Mouse (Mus musculus) MEL (cell line): ENCODE measurements at regions not wholly inside any gene's neighbourhood (a gene's known extent, or its start where the extent isn't known, plus 50 kb on each side); places are given as distances from the start of the nearest gene placed in this dataset.

ENCODE experiments used
- DNase-seq: peaks from one replicate; pipeline ENCODE4 v3.0.0; 2011; ENCODE audit warnings: low read depth, low spot score
- H3K27ac ChIP-seq: 2 replicates; pipeline ENCODE4 v1.5.1; 2012; ENCODE audit warnings: low read depth, mild to moderate bottlenecking, control low read depth, low read length, moderate library complexity; ENCODE audit not compliant: control insufficient read depth
- H3K27me3 ChIP-seq, 2 experiments: fragments of 150-350 bp in 1 of 2; sonication (generic) in 1 of 2; 2 replicates each; pipeline ENCODE4 v1.6.1; 2012; ENCODE audit warnings: low read length in 2 of 2, mild to moderate bottlenecking in 2 of 2, improper control_type of control experiment in 1 of 2, moderate library complexity in 1 of 2; ENCODE audit not compliant: insufficient read depth in 2 of 2, control insufficient read depth in 1 of 2
- H3K36me3 ChIP-seq, 2 experiments: 2 replicates each; pipeline ENCODE4 v1.6.1; 2012 to 2014; ENCODE audit warnings: low read length in 2 of 2, improper control_type of control experiment in 1 of 2, inconsistent platforms in 1 of 2, mild to moderate bottlenecking in 1 of 2; ENCODE audit not compliant: insufficient read depth in 2 of 2, control insufficient read depth in 1 of 2
- H3K4me1 ChIP-seq, 2 experiments: fragments of 150-350 bp in 1 of 2; sonication (generic) in 1 of 2; 2 replicates each; pipeline ENCODE4 v1.6.1; 2012; ENCODE audit warnings: low read length in 2 of 2, improper control_type of control experiment in 1 of 2, mild to moderate bottlenecking in 1 of 2; ENCODE audit not compliant: insufficient read depth in 2 of 2, control insufficient read depth in 1 of 2
- H3K4me3 ChIP-seq, 2 experiments: fragments of 150-350 bp in 1 of 2; sonication (generic) in 1 of 2; 2 replicates each; pipeline ENCODE4 v1.5.1; 2012; ENCODE audit warnings: low read depth in 2 of 2, low read length in 2 of 2, mild to moderate bottlenecking in 2 of 2, moderate library complexity in 2 of 2, control low read depth in 1 of 2, improper control_type of control experiment in 1 of 2; ENCODE audit not compliant: control insufficient read depth in 1 of 2, insufficient read depth in 1 of 2
- H3K79me2 ChIP-seq: 2 replicates; pipeline ENCODE4 v1.6.1; 2012; ENCODE audit warnings: mild to moderate bottlenecking, low read length, moderate library complexity; ENCODE audit not compliant: control insufficient read depth, poor library complexity, insufficient read depth
- H3K9ac ChIP-seq: 2 replicates; pipeline ENCODE4 v1.6.1; 2012; ENCODE audit warnings: low read depth, mild to moderate bottlenecking, control low read depth, low read length, moderate library complexity; ENCODE audit not compliant: control insufficient read depth, poor library complexity, severe bottlenecking
- H3K9me3 ChIP-seq: fragments of 150-350 bp; sonication (generic); replicated peaks from 2 replicates; pipeline ENCODE4 v1.6.1; 2012; ENCODE audit warnings: mild to moderate bottlenecking, low read length, improper control_type of control experiment, moderate library complexity; ENCODE audit not compliant: insufficient read depth
- CTCF ChIP-seq, 3 experiments: IDR thresholded peaks in 2 of 3; conservative IDR thresholded peaks in 1 of 3; 2 replicates each; pipeline ENCODE4 v1.5.1; 2011 to 2012; ENCODE audit warnings: low read length in 3 of 3, low read depth in 2 of 3, mild to moderate bottlenecking in 2 of 3, improper control_type of control experiment in 1 of 3, inconsistent platforms in 1 of 3, mixed read lengths in 1 of 3, moderate library complexity in 1 of 3; ENCODE audit not compliant: control insufficient read depth in 1 of 3, insufficient read depth in 1 of 3, poor library complexity in 1 of 3, severe bottlenecking in 1 of 3
- EP300 ChIP-seq, 2 experiments: IDR thresholded peaks; 2 replicates each; pipeline ENCODE4 v1.6.1; 2011; ENCODE audit warnings: improper control_type of control experiment in 2 of 2, low read length in 2 of 2, low read depth in 1 of 2, mild to moderate bottlenecking in 1 of 2
- KAT2A ChIP-seq: conservative IDR thresholded peaks from 2 replicates; pipeline ENCODE4 v1.6.1; 2012; ENCODE audit warnings: low read depth, low read length, improper control_type of control experiment, inconsistent platforms
- MAZ ChIP-seq: IDR thresholded peaks from 2 replicates; pipeline ENCODE4 v1.6.1; 2012; ENCODE audit warnings: low read depth, mild to moderate bottlenecking, inconsistent platforms, low read length, improper control_type of control experiment
- MYC ChIP-seq: IDR thresholded peaks from 2 replicates; pipeline ENCODE4 v1.6.1; 2011; ENCODE audit warnings: low read depth, mild to moderate bottlenecking, low read length, improper control_type of control experiment, moderate library complexity
- TAL1 ChIP-seq: IDR thresholded peaks from 2 replicates; pipeline ENCODE4 v1.6.1; 2012; ENCODE audit warnings: mild to moderate bottlenecking, inconsistent platforms, low read length, moderate library complexity, mixed read lengths
- ZC3H11A ChIP-seq: IDR thresholded peaks from 2 replicates; pipeline ENCODE4 v1.6.1; 2012; ENCODE audit warnings: low read depth, mild to moderate bottlenecking, inconsistent platforms, low read length, improper control_type of control experiment
- ZKSCAN1 ChIP-seq: IDR thresholded peaks from 2 replicates; pipeline ENCODE4 v1.6.1; 2012; ENCODE audit warnings: low read depth, mild to moderate bottlenecking, inconsistent platforms, low read length, improper control_type of control experiment, moderate library complexity
- ZNF384 ChIP-seq: IDR thresholded peaks from 2 replicates; pipeline ENCODE4 v1.6.1; 2012; ENCODE audit warnings: low read depth, mild to moderate bottlenecking, inconsistent platforms, low read length, improper control_type of control experiment

DNA sequence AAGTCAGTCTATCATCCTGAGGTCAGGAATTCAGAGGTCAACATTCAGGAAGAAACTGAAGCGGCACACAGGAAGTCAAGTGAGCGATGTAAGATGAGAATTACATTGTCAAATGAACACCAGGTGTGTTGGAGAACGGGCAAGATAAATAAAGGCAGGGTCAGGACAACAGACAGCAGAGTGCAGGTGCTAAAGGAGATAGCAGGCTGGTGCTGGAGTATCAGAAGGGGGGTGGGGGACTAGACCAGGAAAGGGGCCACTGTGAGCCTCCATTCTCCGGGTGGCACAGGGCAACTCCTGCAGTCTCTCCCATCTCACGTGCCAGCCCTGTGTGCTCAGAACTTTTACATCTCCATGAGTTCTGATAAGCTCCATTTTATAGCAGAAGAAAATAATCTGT, 320.6 kb upstream of the Rsrc1 start:
- TF ChIP-seq EP300 (IDR thresholded peaks at IDR 0.05; ENCODE audit: low read depth in 1 of 2, low read length in 2 of 2) (no peak), TAL1 (peak; percentile 8; the same call in 1 of the 2 replicates)
- Histone ChIP-seq H3K27me3 (no peaks in the 10 kb centered on the region; a peak in 1 of 4 replicates), H3K36me3 (0 out of 4 replicates have a peak, but pooled peaks cover 0 to 2% of the 10 kb centered on the region in 2 experiments), H3K9ac (no peak overlapping the region), H3K4me3 (no peak overlapping the region), H3K79me2 (no peaks in the 10 kb centered on the region), H3K27ac (no peak overlapping the region), H3K4me1 (peaks cover 0 to 4% of the 10 kb centered on the region in 2 experiments; a peak in 1 of 4 replicates), H3K9me3 (no peaks in the 10 kb centered on the region)
- no peak for DNase-seq

DNA sequence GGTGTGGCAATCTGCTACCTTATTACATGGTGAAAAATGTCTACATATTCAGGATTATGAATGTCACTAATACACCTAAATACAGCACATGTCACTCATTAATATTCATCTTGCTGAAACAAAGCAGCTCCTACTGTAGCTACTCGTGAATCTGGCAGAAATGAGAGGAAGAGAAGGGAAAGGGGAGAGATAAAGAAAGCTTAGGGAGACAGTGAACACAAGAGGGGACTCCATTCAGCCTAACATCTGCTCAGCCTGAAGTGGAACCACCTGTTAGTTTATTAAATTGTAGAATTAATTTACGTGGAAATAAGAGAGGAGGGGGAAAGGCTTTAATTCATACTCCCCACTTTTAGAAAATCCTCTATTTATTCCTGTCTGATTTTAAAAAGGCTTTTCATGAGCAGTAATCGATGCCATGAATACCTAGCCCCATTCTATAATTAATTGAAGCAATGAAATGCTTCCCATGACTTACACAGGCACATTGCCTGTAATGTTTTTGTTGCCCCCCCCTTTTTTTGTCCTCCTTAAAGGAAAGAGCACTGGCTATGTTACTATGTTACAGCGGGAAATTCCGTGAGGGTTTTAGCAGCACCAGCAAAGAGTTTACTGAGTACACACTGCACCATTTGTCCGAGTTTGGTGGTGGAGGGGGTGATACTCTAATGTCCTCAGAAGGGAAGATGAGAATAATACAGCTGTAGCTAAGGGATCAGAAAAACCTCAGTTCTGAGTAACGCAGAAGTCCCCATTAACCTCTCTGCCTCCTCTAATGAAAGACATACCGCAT, 319.2 kb upstream of the Rsrc1 start:
- TF ChIP-seq TAL1 (no peak), ZNF384 (no peak), ZKSCAN1 (no peak), CTCF (IDR thresholded peaks at IDR 0.05 in 2 of 3, conservative IDR thresholded peaks at IDR 0.05 in 1 of 3; ENCODE audit: control insufficient read depth in 1 of 3, insufficient read depth in 1 of 3, low read depth in 2 of 3, low read length in 3 of 3, poor library complexity in 1 of 3, severe bottlenecking in 1 of 3) (no peak), MYC (no peak), ZC3H11A (no peak), EP300 (IDR thresholded peaks at IDR 0.05; ENCODE audit: low read depth in 1 of 2, low read length in 2 of 2) (no peak), KAT2A (no peak)
- TF ChIP-seq, all 39 proteins: peak for 0
- DNase-seq = no peak

DNA sequence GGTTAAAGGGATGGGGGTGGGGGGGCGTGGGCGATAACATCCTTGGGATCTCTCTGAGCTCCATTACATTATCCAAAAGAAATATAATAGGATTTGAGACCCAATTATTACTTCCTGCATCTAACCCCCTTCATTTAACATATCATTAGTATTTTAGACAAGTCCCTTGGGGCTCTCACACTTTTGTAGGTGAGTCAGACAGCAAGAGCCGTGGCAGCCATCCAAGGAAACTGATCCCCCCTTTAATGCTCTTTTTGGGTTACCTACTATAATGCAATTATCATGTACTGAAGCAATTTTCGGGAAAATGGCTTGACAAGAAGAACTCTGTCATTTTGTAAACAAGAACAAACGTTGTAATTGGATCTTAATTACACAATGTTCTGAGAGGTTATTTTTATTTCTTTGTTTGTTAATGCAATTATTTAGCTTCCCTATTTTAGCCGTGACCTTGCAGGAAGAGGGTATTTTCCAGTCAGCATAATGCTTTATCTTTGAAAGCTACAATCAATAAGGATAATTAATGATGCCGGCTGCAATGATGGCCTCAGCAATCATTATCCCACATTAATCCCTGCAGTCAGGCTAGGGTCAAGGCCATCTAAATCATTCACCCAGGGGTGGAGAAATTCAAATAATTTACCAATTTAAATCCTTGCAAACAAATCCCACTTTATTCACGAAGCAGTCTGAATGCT, 297.5 kb upstream of the Rsrc1 start:
- Histone ChIP-seq H3K9ac (no peak overlapping the region), H3K27ac (no peak overlapping the region), H3K4me3 (no peak overlapping the region), H3K27me3 (no peaks in the 10 kb centered on the region; a peak in 1 of 4 replicates), H3K4me1 (no peaks in the 10 kb centered on the region), H3K79me2 (no peaks in the 10 kb centered on the region), H3K9me3 (no peaks in the 10 kb centered on the region), H3K36me3 (no peaks in the 10 kb centered on the region)
- no peak for TF ChIP-seq MAZ
- DNase-seq = no peak

More for the DNA sequence above, 319.2 kb upstream of the Rsrc1 start:
- H3K9me3 ChIP-seq = no peaks in the 10 kb centered on the region
- no peak overlapping the region for H3K27ac ChIP-seq
- no peak overlapping the region for H3K4me3 ChIP-seq
- H3K27me3 ChIP-seq = no peaks in the 10 kb centered on the region; a peak in 1 of 4 replicates
- H3K4me1 ChIP-seq = peaks cover 0 to 2% of the 10 kb centered on the region in 2 experiments; a peak in 1 of 4 replicates
- H3K36me3 ChIP-seq = no peaks in the 10 kb centered on the region
- no peaks in the 10 kb centered on the region for H3K79me2 ChIP-seq
- H3K9ac ChIP-seq = no peak overlapping the region
